Mouse (Mus musculus) CH12.LX (cell line): ENCODE results near the gene Eefsec. TPM values are rescaled to one million over a fixed set of nuclear protein-coding genes. Genes with fewer than 3 reads are reported as not detected.

Source experiments
- DNase-seq: peaks from one replicate; pipeline ENCODE4 v3.0.0-alpha.2; 2013; ENCODE audit errors: extremely low read depth
- H3K27ac ChIP-seq: 2 replicates; pipeline ENCODE4 v1.5.1; 2012; ENCODE audit warnings: low read depth, mild to moderate bottlenecking, control low read depth, moderate library complexity; ENCODE audit not compliant: insufficient read depth
- H3K27me3 ChIP-seq: replicated peaks from 2 replicates; pipeline ENCODE3; 2012; ENCODE audit warnings: inconsistent platforms
- H3K36me3 ChIP-seq, 2 experiments: replicated peaks in 1 of 2; 2 replicates each; pipeline versions ENCODE3 to v1.6.1; 2012; ENCODE audit warnings: inconsistent platforms in 1 of 2, low read length in 1 of 2, mild to moderate bottlenecking in 1 of 2, mixed read lengths in 1 of 2, moderate library complexity in 1 of 2; ENCODE audit not compliant: control insufficient read depth in 1 of 2, insufficient read depth in 1 of 2
- H3K4me1 ChIP-seq, 2 experiments: 2 replicates each; pipeline ENCODE4 v1.6.1; 2012; ENCODE audit warnings: inconsistent platforms in 1 of 2, moderate library complexity in 1 of 2; ENCODE audit not compliant: insufficient read depth in 2 of 2, control insufficient read depth in 1 of 2
- H3K4me2 ChIP-seq: 2 replicates; pipeline ENCODE4 v1.6.1; 2012; ENCODE audit warnings: low read depth, mild to moderate bottlenecking, control low read depth; ENCODE audit not compliant: poor library complexity, insufficient read depth, severe bottlenecking
- H3K4me3 ChIP-seq, 3 experiments: fragments of 150-350 bp in 1 of 3; sonication (generic) in 1 of 3; replicated peaks in 1 of 3; 2 replicates each; pipeline versions ENCODE3 to v1.5.1; 2011 to 2012; ENCODE audit warnings: low read depth in 2 of 3, low read length in 2 of 3, mild to moderate bottlenecking in 2 of 3, moderate library complexity in 2 of 3, control low read depth in 1 of 3, improper control_type of control experiment in 1 of 3, inconsistent platforms in 1 of 3, mixed read lengths in 1 of 3; ENCODE audit not compliant: poor library complexity in 1 of 3
- H3K79me2 ChIP-seq: replicated peaks from 2 replicates; pipeline ENCODE4 v1.6.1; 2012; ENCODE audit warnings: mild to moderate bottlenecking, moderate library complexity; ENCODE audit not compliant: control insufficient read depth, poor library complexity, insufficient read depth, severe bottlenecking; ENCODE audit errors: extremely low read depth
- H3K9ac ChIP-seq: 2 replicates; pipeline ENCODE4 v1.6.1; 2012; ENCODE audit warnings: low read depth, mild to moderate bottlenecking, control low read depth, moderate library complexity; ENCODE audit not compliant: insufficient read depth
- H3K9me3 ChIP-seq: replicated peaks from 2 replicates; pipeline ENCODE3; 2012; ENCODE audit warnings: low read length, inconsistent platforms, mixed read lengths
- CHD2 ChIP-seq: IDR thresholded peaks from 2 replicates; pipeline ENCODE4 v1.6.1; 2011; ENCODE audit warnings: low read length, improper control_type of control experiment
- CTCF ChIP-seq, 2 experiments: IDR thresholded peaks in 1 of 2; conservative IDR thresholded peaks in 1 of 2; 2 replicates each; pipeline ENCODE4 v1.5.1; 2011 to 2012; ENCODE audit warnings: low read depth in 2 of 2, low read length in 2 of 2, improper control_type of control experiment in 1 of 2, inconsistent platforms in 1 of 2, mild to moderate bottlenecking in 1 of 2, moderate library complexity in 1 of 2
- ELF1 ChIP-seq: IDR thresholded peaks from 2 replicates; pipeline ENCODE4 v1.6.1; 2014; ENCODE audit warnings: low read depth, mild to moderate bottlenecking, inconsistent platforms, low read length, improper control_type of control experiment
- EP300 ChIP-seq: IDR thresholded peaks from 2 replicates; pipeline ENCODE4 v1.6.1; 2011; ENCODE audit warnings: low read length, improper control_type of control experiment
- JUN ChIP-seq: IDR thresholded peaks from 2 replicates; pipeline ENCODE4 v1.6.1; 2011; ENCODE audit warnings: low read depth, mild to moderate bottlenecking, low read length, improper control_type of control experiment, moderate library complexity; ENCODE audit not compliant: insufficient read depth
- MAFK ChIP-seq: IDR thresholded peaks from 2 replicates; pipeline ENCODE4 v1.6.1; 2011; ENCODE audit warnings: low read length, improper control_type of control experiment; ENCODE audit not compliant: insufficient replicate concordance
- MAX ChIP-seq: IDR thresholded peaks from 2 replicates; pipeline ENCODE4 v1.6.1; 2011; ENCODE audit warnings: low read length, improper control_type of control experiment
- MEF2A ChIP-seq: IDR thresholded peaks from 2 replicates; pipeline ENCODE4 v1.6.1; 2014; ENCODE audit warnings: low read depth, mild to moderate bottlenecking, inconsistent platforms, low read length, improper control_type of control experiment, borderline replicate concordance
- MXI1 ChIP-seq: IDR thresholded peaks from 2 replicates; pipeline ENCODE4 v1.6.1; 2011; ENCODE audit warnings: mild to moderate bottlenecking, low read depth, low read length, improper control_type of control experiment
- MYC ChIP-seq: IDR thresholded peaks from 2 replicates; pipeline ENCODE4 v1.6.1; 2011; ENCODE audit warnings: low read depth, mild to moderate bottlenecking, improper control_type of control experiment, low read length
- NRF1 ChIP-seq: IDR thresholded peaks from 2 replicates; pipeline ENCODE4 v1.6.1; 2014; ENCODE audit warnings: low read depth, mild to moderate bottlenecking, inconsistent platforms, low read length, improper control_type of control experiment, moderate library complexity
- TBP ChIP-seq: conservative IDR thresholded peaks from 2 replicates; pipeline ENCODE4 v1.6.1; 2011; ENCODE audit warnings: low read depth, low read length, improper control_type of control experiment
- TCF12 ChIP-seq: IDR thresholded peaks from 2 replicates; pipeline ENCODE4 v1.6.1; 2014; ENCODE audit warnings: low read depth, mild to moderate bottlenecking, inconsistent platforms, low read length, improper control_type of control experiment
- USF2 ChIP-seq: conservative IDR thresholded peaks from 2 replicates; pipeline ENCODE4 v1.6.1; 2011; ENCODE audit warnings: low read depth, low read length, improper control_type of control experiment
- ZMIZ1 ChIP-seq: IDR thresholded peaks from 2 replicates; pipeline ENCODE4 v1.6.1; 2012; ENCODE audit warnings: low read depth, mild to moderate bottlenecking, inconsistent platforms, low read length, improper control_type of control experiment
- ZNF384 ChIP-seq: IDR thresholded peaks from 2 replicates; pipeline ENCODE4 v1.6.1; 2012; ENCODE audit warnings: low read depth, low read length, improper control_type of control experiment, inconsistent platforms
- dilution Hi-C: fragments of 300-500 bp; cut with MboI; formaldehyde crosslinking; loops from 2 replicates; pipeline ENCODE4 v1.14.3; 2020; ENCODE audit warnings: low sequenced_read_pairs; ENCODE audit not compliant: extremely low pct_unique_long_range_greater_than_20kb, extremely low pct_ligation_motif_present
- in situ Hi-C: fragments of 300-500 bp; cut with MboI; formaldehyde crosslinking; loops from 3 replicates; pipeline ENCODE4 v1.14.3; 2019; ENCODE audit warnings: low sequenced_read_pairs, low pct_ligation_motif_present, low pct_unique_long_range_greater_than_20kb, mixed read lengths
- polyA plus RNA-seq: library from polyadenylated mRNA; unstranded; fragments of >175 nt; gene quantifications from 2 replicates; pipeline ENCODE4 v1.2.1, GENCODE M21; 2012; ENCODE audit warnings: low read depth; ENCODE audit not compliant: insufficient read length
- total RNA-seq, 2 experiments: library from RNA; depleted of rRNA; stranded (reverse); fragments of 300-350 nt in 1 of 2; fragments of >200 nt in 1 of 2; gene quantifications; 2 replicates each; pipeline ENCODE4 v1.2.3; 2012 to 2014

Eefsec gene
- total and polyA plus RNA-seq, 3 experiments: 26.2 to 48.8 (median 32.1) TPM

DNA sequence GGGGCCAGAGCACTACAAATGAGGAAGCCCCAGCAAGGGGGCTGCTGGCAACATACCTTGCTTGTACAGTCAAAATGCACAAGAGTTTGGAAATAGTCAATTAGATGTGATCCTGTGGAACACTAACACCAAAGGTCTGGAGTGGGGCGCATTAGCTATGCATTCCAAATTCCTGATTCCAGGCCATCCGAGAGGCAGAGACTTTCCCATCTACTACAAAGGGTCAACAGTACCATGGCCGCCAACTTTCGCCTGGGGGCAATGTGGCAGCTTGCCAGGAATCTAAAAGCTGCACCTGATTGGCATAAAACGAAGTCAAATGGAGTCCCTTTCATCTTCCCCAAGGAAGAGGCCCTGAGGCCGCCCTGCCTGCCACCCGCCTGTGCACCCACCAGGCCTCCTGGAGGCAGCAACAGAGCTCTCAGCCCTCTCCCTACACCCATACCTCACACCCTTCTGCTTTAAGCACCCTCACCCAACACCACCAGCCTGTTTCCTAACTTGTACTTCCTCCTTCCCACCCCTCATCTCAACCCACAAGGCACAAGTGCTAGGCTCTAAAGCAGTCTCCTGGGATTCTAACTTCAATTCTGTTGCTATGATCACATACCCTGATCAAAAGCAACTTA is 30.1 kb downstream of the Eefsec start:
- no peak for TF ChIP-seq USF2
- TF ChIP-seq MAFK: no peak
- TF ChIP-seq TBP: no peak
- no peak for TF ChIP-seq CTCF (conservative IDR thresholded peaks at IDR 0.05 in 1 of 2, IDR thresholded peaks at IDR 0.05 in 1 of 2; ENCODE audit: low read depth in 2 of 2, low read length in 2 of 2)
- no peak for TF ChIP-seq ELF1
- TF ChIP-seq MXI1: no peak
- no peak for TF ChIP-seq EP300
- no peak for TF ChIP-seq MEF2A
- TF ChIP-seq ZNF384: no peak
- no peak for TF ChIP-seq JUN
- TF ChIP-seq CHD2: no peak
- no peak for TF ChIP-seq ZMIZ1
- peaks cover 0 to 9% of the 10 kb centered on the region in 2 experiments for H3K36me3 ChIP-seq
- dilution Hi-C loops: no loop called here

DNA sequence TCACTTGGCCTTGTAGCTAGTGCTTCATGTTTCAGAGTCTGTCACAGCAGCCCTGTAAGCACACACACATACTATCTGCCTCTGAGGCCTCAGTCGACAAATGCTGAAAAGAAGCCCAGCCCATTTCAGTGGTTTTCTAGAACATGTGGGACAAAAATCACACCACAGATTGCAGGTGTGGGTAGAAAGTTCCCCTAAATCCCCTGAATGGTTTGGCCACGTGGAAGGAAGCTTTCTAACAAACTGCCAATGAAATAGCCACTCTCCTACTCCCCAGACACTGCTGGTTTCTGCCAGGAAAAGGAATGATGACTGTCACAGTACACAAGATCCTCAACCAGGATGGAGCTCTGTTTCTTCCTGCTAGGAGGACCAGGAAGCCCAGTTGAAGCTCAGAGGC is 33.7 kb downstream of the Eefsec start:
- H3K27me3 ChIP-seq: no peaks in the 10 kb centered on the region

More for the DNA sequence above, 30.1 kb downstream of the Eefsec start:
- Histone ChIP-seq H3K4me2 (no peak overlapping the region), H3K9me3 (no peaks in the 10 kb centered on the region), H3K79me2 (no peaks in the 10 kb centered on the region), H3K4me1 (peaks cover 3 to 72% of the 10 kb centered on the region in 2 experiments), H3K4me3 (no peak overlapping the region), H3K27me3 (no peaks in the 10 kb centered on the region), H3K9ac (no peak overlapping the region), H3K27ac (no peak overlapping the region)
- DNase-seq: peak; percentile 16
- in situ Hi-C loops: no loop called here

GRCm38 (mm10) chr6:88409492-88409891 is 36.8 kb downstream of the Eefsec start:
- H3K4me2 ChIP-seq: no peak overlapping the region
- peaks cover 0 to 66% of the 10 kb centered on the region in 2 experiments; a peak in 3 of 4 replicates for H3K4me1 ChIP-seq
- H3K4me3 ChIP-seq: no peak overlapping the region
- H3K27ac ChIP-seq: no peak overlapping the region
- no peaks in the 10 kb centered on the region for H3K79me2 ChIP-seq
- H3K36me3 ChIP-seq: peaks cover 0 to 19% of the 10 kb centered on the region in 2 experiments
- no peaks in the 10 kb centered on the region for H3K27me3 ChIP-seq
- no peak for DNase-seq
- no peak overlapping the region for H3K9ac ChIP-seq
- no peaks in the 10 kb centered on the region for H3K9me3 ChIP-seq
- no peak for TF ChIP-seq MAX
- dilution Hi-C loops (no loop called here), in situ Hi-C loops (no loop called here)

More for the DNA sequence above, 33.7 kb downstream of the Eefsec start:
- Histone ChIP-seq H3K4me2 (no peak overlapping the region), H3K9ac (no peak overlapping the region), H3K27ac (no peak overlapping the region), H3K9me3 (no peaks in the 10 kb centered on the region), H3K4me3 (no peak overlapping the region), H3K4me1 (peaks cover 3 to 89% of the 10 kb centered on the region in 2 experiments), H3K79me2 (no peaks in the 10 kb centered on the region), H3K36me3 (peaks cover 0 to 21% of the 10 kb centered on the region in 2 experiments)
- TF ChIP-seq NRF1: no peak
- TF ChIP-seq MYC: 0 out of 2 replicates have a peak, but pooled peaks have one; percentile 17
- no peak for TF ChIP-seq TCF12
- dilution Hi-C loops: no loop called here
- DNase-seq: peak; percentile 44
- in situ Hi-C loops: no loop called here
